Mouse (Mus musculus) intestine, postnatal 0 days (tissue): Measurements from ENCODE around the gene Pdzrn4. TPM values are rescaled to one million over a fixed set of nuclear protein-coding genes. Genes with fewer than 3 reads are reported as not detected.

Experiments used
- ATAC-seq: fragments of 200-750 bp; cut with Nextera tagmentation; 2 replicates; pipeline ENCODE4 v1.8.0; 2017; ENCODE audit warnings: mild to moderate bottlenecking, moderate TSS enrichment, moderate library complexity
- H3K27ac ChIP-seq: fragments of 300-500 bp; sonication (generic); 2 replicates; pipeline ENCODE4 v1.5.1; 2014; ENCODE audit warnings: mild to moderate bottlenecking, low read depth, low read length, moderate library complexity
- H3K27me3 ChIP-seq: fragments of 300-500 bp; sonication (generic); replicated peaks from 2 replicates; pipeline ENCODE4 v1.6.1; 2014; ENCODE audit warnings: low read length, mixed read lengths; ENCODE audit not compliant: control insufficient read depth, insufficient read depth
- H3K36me3 ChIP-seq: fragments of 300-500 bp; sonication (generic); 2 replicates; pipeline ENCODE4 v1.6.1; 2014; ENCODE audit warnings: mild to moderate bottlenecking, moderate library complexity; ENCODE audit not compliant: control insufficient read depth, insufficient read depth
- H3K4me1 ChIP-seq: fragments of 300-500 bp; sonication (generic); replicated peaks from 2 replicates; pipeline ENCODE4 v1.6.1; 2014; ENCODE audit warnings: antibody characterized with exemption, low read length, mixed read lengths; ENCODE audit not compliant: control insufficient read depth, insufficient read depth
- H3K4me2 ChIP-seq: fragments of 300-500 bp; sonication (generic); replicated peaks from 2 replicates; pipeline ENCODE4 v1.6.1; 2014; ENCODE audit warnings: low read depth, mild to moderate bottlenecking, moderate library complexity
- H3K4me3 ChIP-seq: fragments of 300-500 bp; sonication (generic); 2 replicates; pipeline ENCODE4 v1.5.1; 2014; ENCODE audit warnings: low read depth, low read length
- H3K9ac ChIP-seq: fragments of 300-500 bp; sonication (generic); 2 replicates; pipeline ENCODE4 v1.6.1; 2014; ENCODE audit warnings: mild to moderate bottlenecking, low read depth, low read length
- H3K9me3 ChIP-seq: fragments of 300-500 bp; sonication (generic); 2 replicates; pipeline ENCODE4 v1.6.1; 2016; ENCODE audit warnings: mixed run types; ENCODE audit not compliant: control insufficient read depth
- CTCF ChIP-seq: sonication (generic); IDR thresholded peaks from 2 replicates; pipeline ENCODE4 v1.5.1; 2016; ENCODE audit warnings: low read depth, mild to moderate bottlenecking, control low read depth, antibody characterized with exemption, moderate library complexity
- WGBS: fragments of 180-500 bp; shearing (Covaris S2); extraction: QIAGEN DNeasy Blood & Tissue Kit; methylation state at CpG from one replicate; pipeline ENCODE4 v1.1.7; 2014; 5-methylcytosine and 5-hydroxymethylcytosine counted together
- polyA plus RNA-seq: library from polyadenylated mRNA; unstranded; fragments of >200 nt; fragmentation: Nextera tagmentation; extraction: Ambion mirVana; gene quantifications from 2 replicates; pipeline ENCODE4 v1.2.1, GENCODE M21; 2015

The Pdzrn4 gene
- polyA plus RNA-seq, 1 experiment from 2014 or later: 0.94 TPM

DNA sequence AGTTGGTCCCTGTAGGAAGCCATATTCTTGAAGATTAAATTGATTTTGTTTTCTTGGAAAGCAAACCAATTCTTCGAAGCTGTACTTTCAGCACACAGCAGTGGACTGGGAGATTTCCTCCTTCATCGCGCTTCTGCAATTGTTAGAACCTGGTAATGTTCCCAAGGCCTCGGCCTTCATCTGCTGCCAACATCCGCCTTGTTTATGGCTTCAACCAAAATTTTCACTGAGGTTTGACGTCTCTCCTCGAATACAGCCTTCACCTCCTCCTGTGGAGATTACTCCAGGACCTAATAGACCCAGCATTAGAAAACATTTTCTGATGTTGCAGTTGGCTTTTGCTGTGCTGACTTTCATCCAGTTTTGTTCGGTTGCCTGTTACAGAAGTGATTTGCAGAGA lies 307.5 kb downstream of the Pdzrn4 start:
- no peak for ATAC-seq
- Histone ChIP-seq H3K9ac (no peak overlapping the region), H3K27ac (no peak overlapping the region), H3K27me3 (no peaks in the 10 kb centered on the region), H3K4me3 (no peak overlapping the region), H3K9me3 (no peaks in the 10 kb centered on the region), H3K4me2 (no peak overlapping the region), H3K36me3 (no peaks in the 10 kb centered on the region), H3K4me1 (no peaks in the 10 kb centered on the region)
- 79% methylated on average over 8 of the region's 8 CpGs for WGBS
- no peak for TF ChIP-seq CTCF

DNA sequence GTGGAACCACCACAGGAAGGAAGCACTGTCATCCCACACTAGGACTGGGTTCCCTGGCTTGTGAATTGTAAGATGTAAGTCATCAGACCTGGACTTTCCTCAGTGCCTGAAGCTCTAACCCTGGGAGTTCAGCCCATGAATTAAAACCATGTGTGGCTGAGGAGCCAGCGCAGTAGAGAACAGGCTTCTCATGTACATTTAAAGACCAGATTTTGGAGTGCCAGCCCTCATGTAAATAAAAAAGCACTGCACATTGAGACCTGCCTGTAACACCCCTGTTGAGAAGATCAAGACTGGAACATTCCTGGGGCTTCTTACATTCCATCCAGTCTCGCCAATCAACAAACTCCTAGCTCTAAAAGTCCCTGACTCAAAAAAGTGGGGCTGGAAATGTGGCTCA lies 342.0 kb downstream of the Pdzrn4 start:
- 76% methylated on average over 2 of the region's 2 CpGs for WGBS
- Histone ChIP-seq H3K4me1 (no peaks in the 10 kb centered on the region), H3K9me3 (no peaks in the 10 kb centered on the region), H3K27me3 (no peaks in the 10 kb centered on the region), H3K9ac (no peak overlapping the region), H3K36me3 (no peaks in the 10 kb centered on the region), H3K4me3 (no peak overlapping the region), H3K27ac (no peak overlapping the region), H3K4me2 (no peak overlapping the region)
- no peak for ATAC-seq
- no peak for TF ChIP-seq CTCF

DNA sequence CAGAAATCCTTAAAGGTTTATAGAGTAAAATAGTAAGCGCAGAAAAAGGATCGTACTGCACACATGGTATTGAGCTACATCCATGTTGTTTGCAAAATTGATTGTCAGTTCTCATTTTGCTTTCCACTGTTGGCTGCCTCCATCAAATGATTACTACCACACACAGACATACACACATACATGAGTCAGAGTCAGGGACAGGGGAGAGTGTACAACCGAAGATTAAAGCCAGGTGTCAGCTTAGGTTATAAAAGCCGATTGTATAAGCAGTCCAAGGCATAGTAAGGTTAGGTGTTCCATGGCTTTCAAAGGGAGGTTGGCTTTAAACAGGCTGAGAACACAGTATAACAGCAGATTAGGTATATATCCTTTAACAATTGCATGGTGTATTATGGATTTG lies 343.2 kb downstream of the Pdzrn4 start:
- H3K4me3 ChIP-seq: no peak overlapping the region
- H3K36me3 ChIP-seq: no peaks in the 10 kb centered on the region
- H3K9ac ChIP-seq: no peak overlapping the region
- no peaks in the 10 kb centered on the region for H3K27me3 ChIP-seq
- no peak for TF ChIP-seq CTCF
- H3K27ac ChIP-seq: no peak overlapping the region
- H3K4me1 ChIP-seq: no peaks in the 10 kb centered on the region
- no peak for ATAC-seq
- H3K4me2 ChIP-seq: no peak overlapping the region
- 90% methylated on average over 4 of the region's 4 CpGs for WGBS
- no peaks in the 10 kb centered on the region for H3K9me3 ChIP-seq

DNA sequence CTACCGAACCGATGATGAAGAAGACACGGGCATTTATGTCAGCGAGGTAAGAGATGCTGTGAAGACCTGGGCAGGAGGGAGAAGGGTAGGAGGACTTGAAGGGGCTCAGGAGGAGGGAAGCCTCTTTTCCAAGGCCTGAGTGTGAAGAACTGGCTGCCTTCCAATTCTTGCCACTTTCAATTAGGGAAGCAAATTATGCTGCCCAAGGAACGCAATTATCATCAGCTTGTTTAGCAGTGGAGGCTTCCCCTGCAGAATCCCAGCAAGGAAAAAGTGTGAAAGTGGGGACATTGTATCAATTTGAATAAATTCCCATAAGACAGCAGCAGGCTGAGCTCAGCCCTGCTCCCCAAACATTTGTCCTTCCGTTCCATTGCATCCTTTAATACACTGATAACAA lies 346.9 kb downstream of the Pdzrn4 start:
- ATAC-seq: no peak
- Histone ChIP-seq H3K27me3 (no peaks in the 10 kb centered on the region), H3K36me3 (no peaks in the 10 kb centered on the region), H3K4me3 (no peak overlapping the region), H3K4me2 (no peak overlapping the region), H3K4me1 (no peaks in the 10 kb centered on the region), H3K9ac (no peak overlapping the region), H3K27ac (no peak overlapping the region), H3K9me3 (no peaks in the 10 kb centered on the region)
- WGBS: 75% methylated on average over 6 of the region's 6 CpGs
- TF ChIP-seq CTCF: no peak

DNA sequence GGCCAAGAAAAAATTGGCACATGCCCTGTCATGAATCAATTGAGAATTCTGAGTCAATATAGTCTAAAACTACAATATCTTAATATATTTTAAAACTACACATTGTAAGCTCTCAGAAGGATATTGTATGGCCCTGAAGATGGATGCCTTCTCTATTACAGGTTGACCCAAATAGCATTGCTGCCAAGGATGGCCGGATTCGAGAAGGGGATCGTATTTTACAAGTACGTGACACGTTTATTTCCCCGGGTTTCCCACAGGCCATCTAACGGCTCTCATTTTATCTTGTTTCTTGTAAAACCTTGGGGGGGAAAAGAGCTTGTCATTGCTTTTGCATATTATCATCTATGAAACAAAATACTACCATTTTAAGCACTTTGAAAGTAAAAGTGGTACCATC lies 349.4 kb downstream of the Pdzrn4 start:
- 54% methylated on average over 7 of the region's 7 CpGs for WGBS
- H3K4me2 ChIP-seq: no peak overlapping the region

DNA sequence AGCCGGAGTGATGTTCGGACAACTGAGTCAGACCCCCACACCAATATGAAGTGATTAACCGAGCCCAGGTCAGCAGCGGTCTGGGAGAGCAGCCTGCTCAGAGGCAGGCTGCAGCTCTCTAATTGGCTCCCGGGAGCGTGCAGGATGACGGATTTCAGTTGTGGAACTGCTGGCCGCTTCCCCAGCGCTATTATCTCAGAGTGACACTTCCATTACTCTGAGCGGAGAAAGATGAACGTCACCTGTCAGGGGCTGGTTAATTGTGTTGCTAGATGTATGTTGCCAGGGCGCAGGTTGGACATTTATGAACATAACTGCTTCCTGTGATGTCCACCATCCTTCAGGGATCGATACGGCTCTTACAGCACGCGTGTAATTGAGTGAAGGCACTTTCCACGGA lies 355.5 kb downstream of the Pdzrn4 start:
- Histone ChIP-seq H3K36me3 (no peaks in the 10 kb centered on the region), H3K9ac (no peak overlapping the region), H3K4me1 (no peaks in the 10 kb centered on the region), H3K4me2 (no peak overlapping the region), H3K4me3 (no peak overlapping the region), H3K27ac (no peak overlapping the region), H3K27me3 (no peaks in the 10 kb centered on the region), H3K9me3 (no peaks in the 10 kb centered on the region)
- TF ChIP-seq CTCF: no peak
- ATAC-seq: no peak
- 81% methylated on average over 17 of the region's 17 CpGs for WGBS

More for the DNA sequence above, 349.4 kb downstream of the Pdzrn4 start:
- no peak for ATAC-seq
- Histone ChIP-seq H3K9me3 (no peaks in the 10 kb centered on the region), H3K36me3 (no peaks in the 10 kb centered on the region), H3K27me3 (no peaks in the 10 kb centered on the region), H3K27ac (no peak overlapping the region), H3K4me3 (no peak overlapping the region), H3K4me1 (no peaks in the 10 kb centered on the region), H3K9ac (no peak overlapping the region)
- no peak for TF ChIP-seq CTCF

DNA sequence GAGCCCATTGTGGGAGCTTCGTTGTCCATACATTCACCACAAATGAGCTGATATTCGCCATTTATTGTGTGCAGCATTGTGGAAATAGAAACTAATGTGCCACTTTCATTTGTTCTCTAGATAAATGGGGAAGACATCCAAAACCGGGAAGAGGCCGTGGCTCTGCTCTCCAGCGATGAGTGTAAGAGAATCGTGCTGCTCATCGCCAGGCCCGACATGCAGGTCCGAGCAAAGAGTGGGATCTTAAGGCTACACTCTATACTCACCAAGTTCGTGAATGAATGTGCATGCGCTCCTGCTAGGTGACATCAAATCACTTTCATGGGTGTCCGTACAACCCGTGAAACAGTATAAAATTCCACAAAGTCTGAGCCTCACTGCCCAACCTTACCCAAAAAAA lies 355.9 kb downstream of the Pdzrn4 start:
- Histone ChIP-seq H3K36me3 (no peaks in the 10 kb centered on the region), H3K27me3 (no peaks in the 10 kb centered on the region), H3K4me1 (no peaks in the 10 kb centered on the region), H3K9ac (no peak overlapping the region), H3K9me3 (no peaks in the 10 kb centered on the region), H3K27ac (no peak overlapping the region), H3K4me2 (no peak overlapping the region), H3K4me3 (no peak overlapping the region)
- no peak for ATAC-seq
- TF ChIP-seq CTCF: no peak
- 90% methylated on average over 13 of the region's 13 CpGs for WGBS
